In the genomic region with DNA sequence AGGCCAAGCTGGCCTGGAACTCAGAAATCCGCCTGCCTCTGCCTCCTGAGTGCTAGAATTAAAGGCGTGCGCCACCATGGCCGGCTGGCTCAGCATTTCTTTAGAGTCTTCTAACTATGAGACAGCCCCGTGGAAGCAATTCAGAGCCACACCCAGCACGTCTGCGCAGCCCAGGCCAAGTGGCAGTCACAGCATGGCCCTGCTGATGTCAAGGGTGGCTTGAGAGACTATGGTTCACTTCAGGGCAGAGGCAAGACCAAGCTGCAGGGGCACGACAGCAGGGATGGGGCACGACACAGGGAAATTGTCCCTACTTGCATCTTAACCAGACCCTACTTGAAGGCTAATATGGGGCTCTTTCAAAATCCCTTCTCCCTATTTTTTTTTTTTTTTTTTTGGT, we compare ENCODE assay signal across 10 mouse cellular contexts.
"Had no signal": no experiment of that assay in that cellular context is flagged by ENCODE, and none has a peak within 500 bp of the region (broad histone marks: within the 10 kb centered on the region; RNA-seq: fewer than 3 reads in every experiment).

No protein-coding gene starts in this region.

- H3K9me3 ChIP-seq: heart, embryonic 13.5 days; heart, embryonic 15.5 days; hindbrain, embryonic 13.5 days; hindbrain, embryonic 15.5 days; limb, embryonic 13.5 days; limb, embryonic 15.5 days; liver, embryonic 12.5 days had no signal

- H3K4me3 ChIP-seq: heart, adult 2 months; heart, embryonic 13.5 days; heart, embryonic 15.5 days; hindbrain, embryonic 13.5 days; hindbrain, embryonic 15.5 days; limb, embryonic 13.5 days; limb, embryonic 15.5 days; liver, embryonic 12.5 days had no signal

- H3K27ac ChIP-seq: heart, adult 2 months; heart, embryonic 13.5 days; heart, embryonic 15.5 days; hindbrain, embryonic 13.5 days; hindbrain, embryonic 15.5 days; limb, embryonic 13.5 days; limb, embryonic 15.5 days; liver, embryonic 12.5 days; liver, embryonic 14.5 days had no signal

- H3K9ac ChIP-seq: heart, embryonic 13.5 days; heart, embryonic 15.5 days; hindbrain, embryonic 13.5 days; hindbrain, embryonic 15.5 days; limb, embryonic 13.5 days; limb, embryonic 15.5 days; liver, embryonic 12.5 days; liver, embryonic 14.5 days had no signal

- H3K4me2 ChIP-seq: heart, embryonic 11.5 days; heart, embryonic 13.5 days; heart, embryonic 15.5 days; hindbrain, embryonic 13.5 days; hindbrain, embryonic 15.5 days; limb, embryonic 13.5 days; limb, embryonic 15.5 days; liver, embryonic 12.5 days had no signal

- H3K27me3 ChIP-seq: heart, embryonic 13.5 days; heart, embryonic 15.5 days; hindbrain, embryonic 13.5 days; hindbrain, embryonic 15.5 days; limb, embryonic 13.5 days; limb, embryonic 15.5 days; liver, embryonic 12.5 days had no signal
